Mouse (Mus musculus): ENCODE measurements around the gene Xcr1. TPM values are rescaled to one million over a fixed set of nuclear protein-coding genes. Genes with fewer than 3 reads are reported as not detected.

Gene Xcr1
- under 1 TPM in 1 of 2 experiments, not detected in 1; 0.09 TPM for total RNA-seq (2023)

GRCm38 (mm10) chr9:123861929-123862328, at the start of gene Xcr1:
Gene Xcr1 (minus strand): TSS chr9:123862029.

GRCm38 (mm10) chr9:123851713-123852448, 9.9 kb downstream of the Xcr1 start, which contains the start of gene Fyco1:
Gene Fyco1 (minus strand): TSS chr9:123851899.

GRCm38 (mm10) chr9:123806267-123806666, 55.6 kb downstream of the Xcr1 start, which contains the start of gene Cxcr6:
Gene Cxcr6 (plus strand): TSS chr9:123806475.

Other genes with a start within 250 kb of the Xcr1 start
- under 1 TPM in 1 of 2 experiments, not detected in 1; 0.11 TPM for gene Slc6a20b, start 229.5 kb downstream of the Xcr1 start, total RNA-seq (2023)
- under 1 TPM; 0.36 to 0.40 TPM for gene Ccr9, start 183.6 kb downstream of the Xcr1 start, total RNA-seq (2023)
- 1 to 10 TPM in 1 of 2 experiments, under 1 TPM in 1; 0.44 to 3.1 TPM for gene Slc6a20a, start 183.1 kb downstream of the Xcr1 start, total RNA-seq (2023)
- gene Lztfl1, start 144.3 kb downstream of the Xcr1 start, total RNA-seq (2023), result 10 to 100 TPM; 23.7 to 27.7 TPM
- gene Cxcr6, start 55.6 kb downstream of the Xcr1 start, total RNA-seq (2023), result under 1 TPM in 1 of 2 experiments, not detected in 1; 0.18 TPM
- 10 to 100 TPM; 24.0 to 27.8 TPM for gene Fyco1, start 10.1 kb downstream of the Xcr1 start, total RNA-seq (2023)
- gene Ccr1, start 106.7 kb upstream of the Xcr1 start, total RNA-seq (2023), result 100 to 1,000 TPM; 202 to 243 TPM
- not detected for gene Ccr1l1, start 116.4 kb upstream of the Xcr1 start, total RNA-seq (2023)
- under 1 TPM; 0.56 to 0.71 TPM for gene Ccr3, start 159.9 kb upstream of the Xcr1 start, total RNA-seq (2023)
- 100 to 1,000 TPM; 146 to 263 TPM for gene Ccr2, start 239.9 kb upstream of the Xcr1 start, total RNA-seq (2023)